14 mouse cellular contexts compared by ENCODE assay signal in genomic region chr17:47566133-47566532, GRCm38 (mm10). TPM values are rescaled to one million over a fixed set of nuclear protein-coding genes. Genes with fewer than 3 reads are reported as not detected.
DNase-seq lines count a peak whose midpoint lies in the region; ATAC-seq lines count a peak whose summit lies in the region.
"Had no signal": no experiment of that assay in that cellular context is flagged by ENCODE, and none has a peak within 500 bp of the region (broad histone marks: within the 10 kb centered on the region; RNA-seq: fewer than 3 reads in every experiment).

No protein-coding gene starts in this region.

- H3K36me3 ChIP-seq in hindbrain, embryonic 11.5 days (ENCODE audit: control insufficient read depth, insufficient read depth, low read length), result no peaks in the 10 kb centered on the region
- H3K36me3 ChIP-seq in hindbrain, embryonic 13.5 days, result no peaks in the 10 kb centered on the region
- no peaks in the 10 kb centered on the region for H3K36me3 ChIP-seq in midbrain, embryonic 12.5 days
- H3K36me3 ChIP-seq in midbrain, embryonic 16.5 days (ENCODE audit: control insufficient read depth, insufficient read depth, low read length), result no peaks in the 10 kb centered on the region
- H3K36me3 ChIP-seq in embryonic facial prominence, embryonic 10.5 days (replicated peaks), result no peaks in the 10 kb centered on the region
- H3K36me3 ChIP-seq in midbrain, embryonic 14.5 days (ENCODE audit: control insufficient read depth, insufficient read depth, low read length), result no peaks in the 10 kb centered on the region

- H3K4me2 ChIP-seq in hindbrain, embryonic 11.5 days (replicated peaks; ENCODE audit: low read depth, low read length), result no peak overlapping the region
- H3K4me2 ChIP-seq in hindbrain, embryonic 13.5 days, result no peak overlapping the region
- no peak overlapping the region for H3K4me2 ChIP-seq in midbrain, embryonic 12.5 days (replicated peaks)
- H3K4me2 ChIP-seq in midbrain, embryonic 16.5 days (ENCODE audit: low read length), result no peak overlapping the region
- H3K4me2 ChIP-seq in midbrain, embryonic 14.5 days (ENCODE audit: low read length), result no peak overlapping the region
- H3K4me2 ChIP-seq: heart, embryonic 11.5 days had no signal

- no peak overlapping the region for H3K27ac ChIP-seq in hindbrain, embryonic 11.5 days (ENCODE audit: low read depth, low read length)
- no peak overlapping the region for H3K27ac ChIP-seq in hindbrain, embryonic 13.5 days
- no peak overlapping the region for H3K27ac ChIP-seq in midbrain, embryonic 12.5 days (replicated peaks)
- H3K27ac ChIP-seq in midbrain, embryonic 16.5 days (ENCODE audit: low read length), result no peak overlapping the region
- peak overlapping the region; percentile 26; the same call in 1 of the 2 replicates for H3K27ac ChIP-seq in embryonic facial prominence, embryonic 10.5 days (replicated peaks)
- no peak overlapping the region for H3K27ac ChIP-seq in midbrain, embryonic 14.5 days (replicated peaks; ENCODE audit: low read depth, low read length)

- H3K27me3 ChIP-seq in hindbrain, embryonic 11.5 days (ENCODE audit: control insufficient read depth, insufficient read depth, low read length), result no peaks in the 10 kb centered on the region
- no peaks in the 10 kb centered on the region for H3K27me3 ChIP-seq in hindbrain, embryonic 13.5 days
- H3K27me3 ChIP-seq in midbrain, embryonic 12.5 days, result no peaks in the 10 kb centered on the region
- H3K27me3 ChIP-seq in midbrain, embryonic 16.5 days (ENCODE audit: control insufficient read depth, insufficient read depth, low read depth, low read length), result no peaks in the 10 kb centered on the region
- H3K27me3 ChIP-seq in embryonic facial prominence, embryonic 10.5 days (replicated peaks; ENCODE audit: low read depth, poor library complexity, severe bottlenecking), result no peaks in the 10 kb centered on the region
- H3K27me3 ChIP-seq in midbrain, embryonic 14.5 days (ENCODE audit: control insufficient read depth, insufficient read depth, low read length), result no peaks in the 10 kb centered on the region

- no peaks in the 10 kb centered on the region for H3K4me1 ChIP-seq in hindbrain, embryonic 11.5 days (replicated peaks; ENCODE audit: control insufficient read depth, insufficient read depth, low read length)
- no peaks in the 10 kb centered on the region for H3K4me1 ChIP-seq in hindbrain, embryonic 13.5 days (replicated peaks)
- peaks cover 10% of the 10 kb centered on the region for H3K4me1 ChIP-seq in midbrain, embryonic 12.5 days
- no peaks in the 10 kb centered on the region for H3K4me1 ChIP-seq in midbrain, embryonic 16.5 days (ENCODE audit: control insufficient read depth, insufficient read depth, low read length)
- peaks cover 7% of the 10 kb centered on the region for H3K4me1 ChIP-seq in embryonic facial prominence, embryonic 10.5 days
- H3K4me1 ChIP-seq in midbrain, embryonic 14.5 days (ENCODE audit: control insufficient read depth, insufficient read depth, low read length), result no peaks in the 10 kb centered on the region

- peak; percentile 31 for DNase-seq in hindbrain, embryonic 11.5 days (ENCODE audit: low spot score)
- no peak for DNase-seq in embryonic facial prominence, embryonic 10.5 days (ENCODE audit: low spot score)
- DNase-seq in midbrain, embryonic 14.5 days, result peak; percentile 9
- DNase-seq in adrenal gland, adult 8-10 months, result no peak
- no peak for DNase-seq in left cerebral cortex, postnatal 14 days (ENCODE audit: low spot score in 2 of 2)
- DNase-seq: adrenal gland, postnatal 14 days; kidney, adult 8-10 months; right cerebral cortex, postnatal 4 days; thymus, postnatal 4 days had no signal

- H3K4me3 ChIP-seq in hindbrain, embryonic 11.5 days (ENCODE audit: low read depth, low read length), result no peak overlapping the region
- no peak overlapping the region for H3K4me3 ChIP-seq in hindbrain, embryonic 13.5 days
- H3K4me3 ChIP-seq in midbrain, embryonic 12.5 days, result no peak overlapping the region
- no peak overlapping the region for H3K4me3 ChIP-seq in midbrain, embryonic 16.5 days (ENCODE audit: low read depth, low read length)
- no peak overlapping the region for H3K4me3 ChIP-seq in embryonic facial prominence, embryonic 10.5 days
- no peak overlapping the region for H3K4me3 ChIP-seq in midbrain, embryonic 14.5 days (replicated peaks; ENCODE audit: low read depth, low read length)
- H3K4me3 ChIP-seq: erythroblast, embryonic 14.5 days had no signal

- WGBS in hindbrain, embryonic 11.5 days, result 12% methylated on average over 2 of the region's 2 CpGs
- 11% methylated on average over 2 of the region's 2 CpGs for WGBS in hindbrain, embryonic 13.5 days
- 12% methylated on average over 2 of the region's 2 CpGs for WGBS in midbrain, embryonic 12.5 days
- WGBS in midbrain, embryonic 16.5 days, result 28% methylated on average over 2 of the region's 2 CpGs
- WGBS in embryonic facial prominence, embryonic 10.5 days, result 24% methylated on average over 2 of the region's 2 CpGs
- WGBS in midbrain, embryonic 14.5 days, result 6% methylated on average over 2 of the region's 2 CpGs

- no peaks in the 10 kb centered on the region for H3K9me3 ChIP-seq in hindbrain, embryonic 11.5 days (ENCODE audit: control insufficient read depth, low read length)
- no peaks in the 10 kb centered on the region for H3K9me3 ChIP-seq in hindbrain, embryonic 13.5 days
- no peaks in the 10 kb centered on the region for H3K9me3 ChIP-seq in midbrain, embryonic 12.5 days
- no peaks in the 10 kb centered on the region for H3K9me3 ChIP-seq in midbrain, embryonic 16.5 days (replicated peaks; ENCODE audit: control insufficient read depth, low read length, poor library complexity, severe bottlenecking)
- H3K9me3 ChIP-seq in embryonic facial prominence, embryonic 10.5 days, result no peaks in the 10 kb centered on the region
- no peaks in the 10 kb centered on the region for H3K9me3 ChIP-seq in midbrain, embryonic 14.5 days (ENCODE audit: control insufficient read depth, low read length)

- intact Hi-C loops in left cerebral cortex, postnatal 14 days (cut with DNase I), result no loop called here

- ATAC-seq in hindbrain, embryonic 11.5 days (ENCODE audit: low FRiP score), result peak; percentile 68
- ATAC-seq in hindbrain, embryonic 13.5 days (ENCODE audit: low FRiP score), result no peak
- ATAC-seq in midbrain, embryonic 12.5 days (ENCODE audit: low FRiP score, low read depth), result peak; percentile 74
- no peak for ATAC-seq in midbrain, embryonic 16.5 days
- peak; percentile 57 for ATAC-seq in midbrain, embryonic 14.5 days (ENCODE audit: low FRiP score, low TSS enrichment)

- no peak overlapping the region for H3K9ac ChIP-seq in hindbrain, embryonic 11.5 days (ENCODE audit: low read depth, low read length)
- no peak overlapping the region for H3K9ac ChIP-seq in hindbrain, embryonic 13.5 days
- no peak overlapping the region for H3K9ac ChIP-seq in midbrain, embryonic 12.5 days (replicated peaks)
- H3K9ac ChIP-seq in midbrain, embryonic 16.5 days (ENCODE audit: low read depth, low read length), result no peak overlapping the region
- no peak overlapping the region for H3K9ac ChIP-seq in midbrain, embryonic 14.5 days (replicated peaks; ENCODE audit: low read length)

RNA-seq across cellular contexts. Expression of gene Bysl, which starts 45.2 kb away (rescaled TPM):
- 30.8 and 31.0 TPM in 2 replicates for polyA plus RNA-seq in hindbrain, embryonic 11.5 days (2014; fragmentation: Nextera tagmentation; extraction: Ambion mirVana)
- polyA plus RNA-seq in hindbrain, embryonic 13.5 days (2015; fragmentation: Nextera tagmentation; extraction: Ambion mirVana), result 33.9 and 34.2 TPM in 2 replicates
- 30.8 and 31.5 TPM in 2 replicates for polyA plus RNA-seq in midbrain, embryonic 12.5 days (2016; fragmentation: Nextera tagmentation; extraction: Ambion mirVana)
- polyA plus RNA-seq in midbrain, embryonic 16.5 days (2015; fragmentation: Nextera tagmentation; extraction: Ambion mirVana), result 38.6 and 40.7 TPM in 2 replicates
- polyA plus RNA-seq in embryonic facial prominence, embryonic 10.5 days (2016; fragmentation: Nextera tagmentation; extraction: Ambion mirVana), result 43.8 and 44.7 TPM in 2 replicates
- polyA plus RNA-seq in midbrain, embryonic 14.5 days (2014; fragmentation: Nextera tagmentation; extraction: Ambion mirVana), result 32.0 and 33.2 TPM in 2 replicates
- 10 to 100 TPM; 17.0 to 18.6 (median 17.9) TPM for total RNA-seq in adrenal gland, adult 8-10 months (2022)
- total RNA-seq in left cerebral cortex, postnatal 14 days (2021), result 10 to 100 TPM; 21.0 to 21.1 TPM

RNA-seq across cellular contexts. Expression of gene Med20, which starts 45.2 kb away (rescaled TPM):
- polyA plus RNA-seq in hindbrain, embryonic 11.5 days (2014; fragmentation: Nextera tagmentation; extraction: Ambion mirVana), result 44.6 and 44.8 TPM in 2 replicates
- 42.5 and 44.8 TPM in 2 replicates for polyA plus RNA-seq in hindbrain, embryonic 13.5 days (2015; fragmentation: Nextera tagmentation; extraction: Ambion mirVana)
- polyA plus RNA-seq in midbrain, embryonic 12.5 days (2016; fragmentation: Nextera tagmentation; extraction: Ambion mirVana), result 39.5 and 41.0 TPM in 2 replicates
- 47.0 and 47.7 TPM in 2 replicates for polyA plus RNA-seq in midbrain, embryonic 16.5 days (2015; fragmentation: Nextera tagmentation; extraction: Ambion mirVana)
- polyA plus RNA-seq in embryonic facial prominence, embryonic 10.5 days (2016; fragmentation: Nextera tagmentation; extraction: Ambion mirVana), result 46.7 and 48.9 TPM in 2 replicates
- 48.1 and 49.5 TPM in 2 replicates for polyA plus RNA-seq in midbrain, embryonic 14.5 days (2014; fragmentation: Nextera tagmentation; extraction: Ambion mirVana)
- 10 to 100 TPM; 42.6 to 53.7 (median 48.3) TPM for total RNA-seq in adrenal gland, adult 8-10 months (2022)
- total RNA-seq in left cerebral cortex, postnatal 14 days (2021), result 10 to 100 TPM; 20.8 to 28.9 TPM

RNA-seq across cellular contexts. Expression of gene Gm20517, which starts 45.3 kb away (rescaled TPM):
- 1.3 and 1.7 TPM in 2 replicates for polyA plus RNA-seq in hindbrain, embryonic 11.5 days (2014; fragmentation: Nextera tagmentation; extraction: Ambion mirVana)
- 2.1 and 2.7 TPM in 2 replicates for polyA plus RNA-seq in hindbrain, embryonic 13.5 days (2015; fragmentation: Nextera tagmentation; extraction: Ambion mirVana)
- 2.2 and 2.5 TPM in 2 replicates for polyA plus RNA-seq in midbrain, embryonic 12.5 days (2016; fragmentation: Nextera tagmentation; extraction: Ambion mirVana)
- 1.3 and 2.0 TPM in 2 replicates for polyA plus RNA-seq in midbrain, embryonic 16.5 days (2015; fragmentation: Nextera tagmentation; extraction: Ambion mirVana)
- polyA plus RNA-seq in embryonic facial prominence, embryonic 10.5 days (2016; fragmentation: Nextera tagmentation; extraction: Ambion mirVana), result 1.6 and 2.4 TPM in 2 replicates
- 3.1 and 3.2 TPM in 2 replicates for polyA plus RNA-seq in midbrain, embryonic 14.5 days (2014; fragmentation: Nextera tagmentation; extraction: Ambion mirVana)
- 1 to 10 TPM; 3.5 to 6.0 (median 5.1) TPM for total RNA-seq in adrenal gland, adult 8-10 months (2022)
- total RNA-seq in left cerebral cortex, postnatal 14 days (2021), result 1 to 10 TPM; 5.8 to 7.4 TPM

Comparison
In these comparisons a context has a peak if more than half of its experiments do, and no peak if none do; other contexts are left out.
1. ATAC-seq: peak in hindbrain, embryonic 11.5 days (single experiment), midbrain, embryonic 12.5 days (single experiment) and midbrain, embryonic 14.5 days (single experiment); none in hindbrain, embryonic 13.5 days (single experiment) and midbrain, embryonic 16.5 days (single experiment).
2. DNase-seq: peak in hindbrain, embryonic 11.5 days (single experiment) and midbrain, embryonic 14.5 days (single experiment); none in embryonic facial prominence, embryonic 10.5 days (single experiment), adrenal gland, adult 8-10 months (single experiment) and left cerebral cortex, postnatal 14 days (0 of 2).